Mouse (Mus musculus): ENCODE measurements at regions not wholly inside any gene's neighbourhood (a gene's known extent, or its start where the extent isn't known, plus 50 kb on each side); places are given as distances from the start of the nearest gene placed in this dataset.

- in situ Hi-C loops (cut with MboI, MseI) = no loop called here
Measured at GRCm38 (mm10) chr13:6178362-6179070, 317.2 kb downstream of the Klf6 start.

- in situ Hi-C loops (cut with MboI, MseI) = no loop called here
Measured at GRCm38 (mm10) chr13:6189133-6189532, 327.9 kb downstream of the Klf6 start.

- in situ Hi-C loops (cut with MboI, MseI) = no loop called here
Measured at GRCm38 (mm10) chr13:6189566-6189965, 328.3 kb downstream of the Klf6 start.

- in situ Hi-C loops (cut with MboI, MseI) = no loop called here
Measured at GRCm38 (mm10) chr13:6191186-6191914, 330.1 kb downstream of the Klf6 start.

GRCm38 (mm10) chr13:6191915-6192295 lies 330.6 kb downstream of the Klf6 start:
- in situ Hi-C loops (cut with MboI, MseI) = no loop called here

- in situ Hi-C loops (cut with MboI, MseI) = no loop called here
Measured at GRCm38 (mm10) chr13:6196690-6197089, 335.4 kb downstream of the Klf6 start.

- in situ Hi-C loops (cut with MboI, MseI) = no loop called here
Measured at GRCm38 (mm10) chr13:6199107-6199506, 337.8 kb downstream of the Klf6 start.

- in situ Hi-C loops (cut with MboI, MseI) = no loop called here
Measured at GRCm38 (mm10) chr13:6201516-6201915, 340.2 kb downstream of the Klf6 start.

GRCm38 (mm10) chr13:6204801-6205200 lies 343.1 kb upstream of the Pitrm1 start:
- in situ Hi-C loops (cut with MboI, MseI) = no loop called here

GRCm38 (mm10) chr13:6212550-6212949 lies 335.4 kb upstream of the Pitrm1 start:
- in situ Hi-C loops (cut with MboI, MseI) = no loop called here

- in situ Hi-C loops (cut with MboI, MseI) = no loop called here
Measured at GRCm38 (mm10) chr13:6214189-6214588, 333.8 kb upstream of the Pitrm1 start.

- in situ Hi-C loops (cut with MboI, MseI) = no loop called here
Measured at GRCm38 (mm10) chr13:6226087-6226643, 321.8 kb upstream of the Pitrm1 start.

GRCm38 (mm10) chr13:6228278-6228677 lies 319.7 kb upstream of the Pitrm1 start:
- in situ Hi-C loops (cut with MboI, MseI) = no loop called here

- in situ Hi-C loops (cut with MboI, MseI) = no loop called here
Measured at GRCm38 (mm10) chr13:6235394-6235793, 312.6 kb upstream of the Pitrm1 start.

- in situ Hi-C loops (cut with MboI, MseI) = no loop called here
Measured at GRCm38 (mm10) chr13:6236503-6236902, 311.4 kb upstream of the Pitrm1 start.

GRCm38 (mm10) chr13:6237201-6237600 lies 310.7 kb upstream of the Pitrm1 start:
- in situ Hi-C loops (cut with MboI, MseI) = no loop called here

- in situ Hi-C loops (cut with MboI, MseI) = no loop called here
Measured at GRCm38 (mm10) chr13:6240855-6241254, 307.1 kb upstream of the Pitrm1 start.

GRCm38 (mm10) chr13:6241472-6242123 lies 306.4 kb upstream of the Pitrm1 start:
- in situ Hi-C loops (cut with MboI, MseI) = no loop called here

GRCm38 (mm10) chr13:6250106-6250505 lies 297.8 kb upstream of the Pitrm1 start:
- in situ Hi-C loops (cut with MboI, MseI) = no loop called here

- in situ Hi-C loops (cut with MboI, MseI) = no loop called here
Measured at GRCm38 (mm10) chr13:6251025-6251862, 296.7 kb upstream of the Pitrm1 start.

- in situ Hi-C loops (cut with MboI, MseI) = no loop called here
Measured at GRCm38 (mm10) chr13:6252100-6252499, 295.8 kb upstream of the Pitrm1 start.
